Mouse (Mus musculus) cerebellum, postnatal 10 days (tissue): ENCODE data around the gene Tbcc.

Source experiments
- DNase-seq, 2 experiments: peaks; one replicate each; pipeline ENCODE4 v3.0.0; 2021; ENCODE audit warnings: mixed read lengths in 2 of 2

The Tbcc gene

DNA sequence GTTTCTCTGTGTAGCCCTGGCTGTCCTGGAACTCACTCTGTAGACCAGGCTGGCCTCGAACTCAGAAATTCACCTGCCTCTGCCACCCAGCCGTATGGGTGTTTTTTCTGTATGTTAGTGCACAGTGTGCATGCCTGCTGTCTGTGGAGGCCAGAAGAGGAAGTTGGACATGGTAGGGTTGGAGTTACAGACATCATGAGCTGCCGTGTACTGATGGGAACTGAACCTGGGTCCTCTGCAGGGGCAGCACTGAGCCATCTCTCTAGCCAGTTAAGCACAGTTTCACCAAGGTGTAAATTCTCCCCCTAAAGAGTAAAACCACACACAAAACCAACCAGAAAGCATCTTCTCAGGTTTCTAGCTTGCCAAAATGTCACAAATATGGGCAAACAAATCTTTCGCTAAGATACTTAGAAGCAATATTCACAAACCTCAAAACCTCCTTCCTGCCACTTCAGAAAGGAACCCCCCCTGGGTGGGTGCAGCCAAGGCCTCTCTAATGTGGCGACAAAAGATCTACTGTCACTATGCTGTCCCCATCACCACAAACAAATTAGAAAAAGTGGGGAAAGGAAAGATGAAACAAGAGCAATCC, 20.2 kb upstream of the Tbcc start:
- DNase-seq = no peak

DNA sequence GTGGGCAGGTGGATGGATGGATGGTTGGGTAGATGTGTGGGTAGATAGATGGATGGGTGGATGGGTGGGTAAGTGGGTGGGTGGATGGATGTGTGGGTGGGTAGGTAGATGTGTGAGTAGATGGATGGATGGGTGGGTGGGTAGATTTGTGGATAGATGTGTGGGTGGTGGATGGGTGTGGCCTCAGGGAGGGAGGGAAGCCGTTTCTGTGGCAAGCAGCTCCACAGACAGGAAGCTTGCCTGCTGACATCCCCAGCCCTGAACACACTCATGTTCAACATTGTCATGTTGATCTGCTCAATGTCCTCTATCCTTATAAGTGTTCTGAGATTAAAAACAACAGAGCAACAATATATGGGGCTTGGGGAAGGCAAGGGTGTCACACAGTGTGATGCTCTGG, 19.6 kb upstream of the Tbcc start:
- no peak for DNase-seq

GRCm38 (mm10) chr17:46872806-46873205, 17.7 kb upstream of the Tbcc start:
- no peak for DNase-seq

DNA sequence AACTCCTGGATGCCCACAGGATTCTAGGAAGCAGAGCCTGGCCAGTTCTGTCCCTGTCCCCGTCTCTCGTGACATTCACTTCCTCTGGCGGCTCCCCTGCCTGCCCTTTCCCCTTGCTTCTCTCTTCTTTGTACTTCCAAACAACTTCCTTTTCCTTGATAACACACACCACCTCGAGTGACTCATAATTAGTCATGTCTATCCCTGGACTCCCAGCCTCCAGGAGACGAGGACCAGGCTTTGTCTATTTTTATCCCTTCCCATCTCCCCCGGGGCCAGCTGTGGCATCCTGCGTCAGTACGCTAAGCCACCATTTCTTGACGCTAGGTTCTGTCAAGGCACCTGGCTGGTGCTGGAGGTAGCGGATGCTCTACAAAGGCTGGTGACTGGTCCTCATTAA, 16.4 kb upstream of the Tbcc start:
- DNase-seq = no peak

GRCm38 (mm10) chr17:46875626-46876025, 14.9 kb upstream of the Tbcc start:
- no peak for DNase-seq

DNA sequence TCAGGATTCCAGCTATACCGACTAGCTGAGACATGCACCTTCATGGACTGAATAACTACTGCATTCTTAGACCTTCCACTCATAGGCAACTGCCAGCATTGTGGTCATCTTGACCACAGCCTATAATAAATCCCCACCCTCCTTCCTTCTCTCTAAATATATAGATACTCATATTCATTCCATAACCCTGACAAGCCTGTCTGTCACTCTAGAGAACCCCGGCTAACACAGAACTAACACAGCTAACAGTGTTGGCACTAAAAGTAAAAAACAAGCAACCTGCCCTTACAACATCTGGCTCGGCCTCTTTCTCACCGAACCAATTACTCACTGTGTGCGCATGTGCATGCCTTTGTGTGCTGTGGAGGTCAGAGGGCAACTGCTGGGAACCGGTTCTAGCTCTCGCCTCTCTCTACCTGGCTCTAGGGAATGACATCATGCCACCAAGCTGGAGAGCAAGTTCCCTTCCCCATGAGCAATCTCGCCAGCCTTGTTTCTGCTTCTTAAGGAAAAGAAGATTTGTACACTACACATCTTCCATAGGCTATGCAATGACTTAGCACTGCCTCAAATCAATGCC, 14.0 kb upstream of the Tbcc start:
- DNase-seq = no peak

- no peak for DNase-seq
Observed at GRCm38 (mm10) chr17:46877061-46877460, 13.4 kb upstream of the Tbcc start.

GRCm38 (mm10) chr17:46879841-46880311, 10.6 kb upstream of the Tbcc start:
- peak; percentile 55 to 59 for DNase-seq

- DNase-seq = no peak
Observed at GRCm38 (mm10) chr17:46880322-46880721, 10.2 kb upstream of the Tbcc start.

GRCm38 (mm10) chr17:46881728-46882127, 8.8 kb upstream of the Tbcc start:
- DNase-seq = peak in 1 of 2 experiments; percentile 57

DNA sequence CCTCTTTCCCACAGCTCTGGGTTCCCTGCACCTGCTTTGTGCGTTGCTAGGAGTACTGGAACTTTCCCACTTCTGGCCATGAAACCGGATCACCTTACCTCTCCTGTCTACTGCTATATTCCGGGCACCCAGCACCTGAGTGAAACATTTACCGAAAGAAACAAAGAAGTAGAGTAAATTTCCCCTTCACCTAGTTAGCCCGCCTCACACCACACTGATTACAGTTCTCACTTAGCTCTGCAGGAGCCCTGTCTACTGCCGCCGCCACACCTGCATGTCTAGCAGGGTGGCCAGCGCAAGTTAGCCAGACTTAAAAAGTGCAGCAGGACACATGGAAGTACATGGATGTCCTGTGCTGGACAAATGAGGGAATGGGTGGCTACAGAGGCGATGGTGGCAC, 7.4 kb upstream of the Tbcc start:
- no peak for DNase-seq

DNA sequence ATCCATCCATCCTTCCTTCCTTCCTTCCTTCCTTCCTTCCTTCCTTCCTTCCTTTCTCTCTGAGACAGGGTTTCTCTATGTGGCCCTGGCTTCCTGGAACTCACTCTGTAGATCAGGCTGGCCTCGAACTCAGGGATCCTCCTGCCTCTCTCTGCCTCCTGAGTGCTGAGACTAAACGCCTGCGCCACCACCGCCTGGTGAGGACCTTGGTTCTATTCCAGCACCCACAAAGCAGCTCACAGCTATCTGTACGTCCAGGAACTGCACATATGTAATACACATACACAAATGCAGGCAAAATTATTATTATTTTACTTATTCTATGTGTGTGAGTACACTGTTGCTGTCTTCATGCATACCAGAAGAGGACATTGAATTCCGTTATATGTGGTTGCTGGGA, 5.7 kb upstream of the Tbcc start:
- DNase-seq = no peak

GRCm38 (mm10) chr17:46885218-46885909, 5.1 kb upstream of the Tbcc start:
- no peak for DNase-seq

DNA sequence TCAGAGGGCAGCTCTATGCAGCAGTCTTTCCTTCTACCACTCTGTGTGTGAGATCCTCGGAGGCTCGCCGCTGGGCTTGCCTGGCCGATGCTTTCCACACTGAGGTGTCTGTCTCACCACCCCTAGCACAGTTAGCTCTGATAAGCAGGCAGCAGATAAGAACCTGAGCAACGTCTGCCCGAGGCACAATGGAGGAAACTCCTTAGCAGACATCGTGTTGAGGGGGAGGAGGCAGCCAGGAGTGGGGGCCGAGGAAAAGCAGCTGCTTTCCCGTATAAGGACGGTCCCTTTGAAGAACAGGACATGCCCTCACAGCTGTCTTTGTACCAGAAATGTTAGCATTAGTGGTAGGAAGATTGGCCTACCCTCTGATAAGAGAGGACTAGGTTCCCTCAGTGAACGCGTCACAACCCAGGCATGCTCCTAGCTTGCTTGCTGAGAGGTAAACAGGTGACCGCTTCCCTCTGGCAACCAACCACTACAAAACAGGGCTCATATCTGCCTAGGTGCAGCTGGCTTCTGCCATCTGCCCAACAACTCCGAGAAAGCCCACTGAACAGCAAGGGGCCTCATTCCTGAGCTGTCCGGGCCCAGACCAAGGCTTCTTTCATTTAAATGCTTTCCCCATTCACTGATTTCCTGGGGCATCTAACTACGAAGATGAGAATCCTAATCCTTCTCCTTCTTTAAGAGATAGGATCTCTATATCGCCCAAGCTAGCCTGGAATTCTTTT, 4.4 kb upstream of the Tbcc start:
- DNase-seq = peak; percentile 29 to 36

DNA sequence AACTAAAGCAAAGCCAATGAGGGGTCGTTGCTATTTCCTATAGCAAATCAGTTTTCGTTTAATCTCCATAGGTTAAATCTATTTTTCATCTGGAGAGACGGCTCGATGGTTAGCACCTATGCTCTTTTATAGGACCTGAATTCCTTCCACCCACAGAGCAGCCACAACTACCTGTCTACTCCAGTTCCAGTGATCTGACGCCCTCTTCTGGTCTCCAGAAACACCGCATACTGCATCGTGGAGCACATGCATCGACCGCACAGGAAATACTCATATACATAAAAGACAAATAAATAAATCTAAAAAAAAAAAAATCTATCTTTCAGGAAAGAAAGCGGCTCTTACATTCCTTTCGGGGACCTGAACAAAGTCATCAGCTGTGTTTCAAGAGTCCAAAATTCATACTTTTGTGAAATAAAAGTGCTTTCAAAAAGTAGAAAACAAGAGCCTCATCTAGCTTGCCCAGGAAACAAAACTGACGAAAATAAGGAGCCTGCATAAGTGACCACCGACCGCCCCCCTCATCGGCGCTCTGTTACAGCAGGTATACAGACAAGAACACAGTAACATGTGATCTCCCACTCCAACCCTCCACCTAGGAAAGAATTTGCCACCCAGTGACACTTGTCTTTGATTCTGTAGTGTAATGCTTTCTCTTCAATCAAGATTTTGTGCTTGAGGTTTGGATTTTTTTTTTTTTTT, 1.8 kb upstream of the Tbcc start:
- peak; percentile 72 to 81 for DNase-seq

DNA sequence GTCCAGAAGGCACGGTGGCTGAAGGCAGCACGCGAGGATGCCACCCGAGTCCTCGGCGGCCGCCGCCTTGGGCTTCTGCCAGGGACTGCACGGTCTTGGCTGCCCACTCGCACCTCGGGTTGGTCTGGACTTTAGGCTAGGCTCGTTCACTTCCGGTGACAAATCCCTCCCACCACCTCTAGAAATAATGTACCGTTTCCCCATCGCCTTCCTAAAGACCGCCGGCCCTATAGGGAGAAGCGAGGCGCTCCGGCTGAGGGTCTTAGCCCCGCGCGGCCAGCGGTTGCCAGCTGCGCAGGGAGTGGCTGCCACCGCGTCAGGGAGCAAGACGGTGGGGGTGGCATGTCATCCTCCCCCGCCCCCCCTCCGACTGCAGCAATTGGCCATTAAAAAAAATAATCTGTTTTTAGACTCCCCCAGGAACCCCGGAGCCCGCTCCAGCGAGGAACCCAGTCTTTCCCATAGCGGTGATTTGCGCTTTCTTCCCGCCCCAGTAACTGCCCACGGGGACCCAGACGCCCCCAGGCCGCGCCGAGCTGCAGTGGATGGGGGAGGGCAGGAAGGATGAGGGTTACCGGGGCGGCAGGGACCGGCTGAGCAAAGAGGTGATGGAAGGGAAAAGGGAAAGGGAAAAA, 917 bp upstream of the Tbcc start:
- peak; percentile 97 for DNase-seq

GRCm38 (mm10) chr17:46890843-46891594, 535 bp downstream of the Tbcc start:
- DNase-seq = peak; percentile 66 to 72

DNA sequence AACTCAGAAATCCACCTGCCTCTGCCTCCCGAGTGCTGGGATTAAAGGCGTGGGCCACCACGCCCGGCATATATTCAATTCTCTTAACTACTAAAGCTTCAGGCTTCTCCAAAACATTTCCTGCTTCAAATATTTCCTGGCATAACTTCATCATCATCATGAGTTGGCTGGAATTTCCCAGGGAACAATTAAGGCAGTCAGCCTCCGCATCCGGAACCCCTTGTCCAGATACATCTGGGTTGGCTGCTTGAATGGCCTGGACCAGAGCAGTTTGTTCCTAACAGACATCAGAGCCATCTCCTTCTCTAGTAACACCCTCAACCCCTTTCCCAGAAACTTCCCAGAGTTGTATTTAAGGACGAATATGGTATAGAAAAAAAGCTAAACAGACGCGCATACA, 4.9 kb downstream of the Tbcc start:
- DNase-seq = no peak

- no peak for DNase-seq
Observed at GRCm38 (mm10) chr17:46897221-46897950, 6.9 kb downstream of the Tbcc start.

GRCm38 (mm10) chr17:46900941-46901340, 10.5 kb downstream of the Tbcc start:
- no peak for DNase-seq
